Mouse (Mus musculus): ENCODE data around the gene Clec3a. TPM values are rescaled to one million over a fixed set of nuclear protein-coding genes. Genes with fewer than 3 reads are reported as not detected.

Gene Clec3a
- total and polyA plus RNA-seq, 2 experiments from 2014 or later: 0.38 TPM; not detected in 1

- H3K9ac ChIP-seq (replicated peaks; ENCODE audit: low read length, poor library complexity, severe bottlenecking): no peak overlapping the region
These were observed 42.7 kb downstream of the Clec3a start for GRCm38 (mm10) chr8:114460600-114460999.

GRCm38 (mm10) chr8:114462591-114462990 is 44.7 kb downstream of the Clec3a start:
- TF ChIP-seq CTCF (IDR thresholded peaks at IDR 0.05): no peak
- no peak for ATAC-seq (ENCODE audit: low FRiP score)
- 85% methylated on average over 11 of the region's 11 CpGs for WGBS

More at GRCm38 (mm10) chr8:114460600-114460999, 42.7 kb downstream of the Clec3a start:
- H3K27ac ChIP-seq (ENCODE audit: low read depth, low read length): no peak overlapping the region
- H3K4me3 ChIP-seq (ENCODE audit: low read depth, low read length): no peak overlapping the region
- no peak for DNase-seq (ENCODE audit: low spot score)
- peak; percentile 25 for TF ChIP-seq CTCF (IDR thresholded peaks at IDR 0.05)
- H3K36me3 ChIP-seq (ENCODE audit: insufficient read depth, low read length): no peaks in the 10 kb centered on the region
- ATAC-seq (ENCODE audit: low FRiP score): no peak
- H3K4me2 ChIP-seq (ENCODE audit: low read depth, low read length, poor library complexity, severe bottlenecking): no peak overlapping the region
- 60% methylated on average over 5 of the region's 5 CpGs for WGBS
- no peaks in the 10 kb centered on the region for H3K9me3 ChIP-seq (ENCODE audit: low read length)
- no peaks in the 10 kb centered on the region for H3K27me3 ChIP-seq (ENCODE audit: insufficient read depth, low read length)
- H3K4me1 ChIP-seq (ENCODE audit: insufficient read depth, low read length): peaks cover 5% of the 10 kb centered on the region; the same call in 1 of the 2 replicates

GRCm38 (mm10) chr8:114463305-114463704 is 45.4 kb downstream of the Clec3a start:
- no peak overlapping the region for H3K9ac ChIP-seq (replicated peaks; ENCODE audit: low read length, poor library complexity, severe bottlenecking)
- no peaks in the 10 kb centered on the region for H3K27me3 ChIP-seq (ENCODE audit: insufficient read depth, low read length)
- WGBS: 37% methylated on average over 10 of the region's 10 CpGs
- ATAC-seq (ENCODE audit: low FRiP score) (no peak), DNase-seq (ENCODE audit: low spot score) (no peak)
- H3K4me1 ChIP-seq (ENCODE audit: insufficient read depth, low read length): peaks cover 5% of the 10 kb centered on the region; the same call in 1 of the 2 replicates
- H3K9me3 ChIP-seq (ENCODE audit: low read length): no peaks in the 10 kb centered on the region
- TF ChIP-seq CTCF (IDR thresholded peaks at IDR 0.05): no peak
- H3K4me2 ChIP-seq (ENCODE audit: low read depth, low read length, poor library complexity, severe bottlenecking): no peak overlapping the region
- H3K4me3 ChIP-seq (ENCODE audit: low read depth, low read length): no peak overlapping the region
- no peaks in the 10 kb centered on the region for H3K36me3 ChIP-seq (ENCODE audit: insufficient read depth, low read length)
- no peak overlapping the region for H3K27ac ChIP-seq (ENCODE audit: low read depth, low read length)

More at GRCm38 (mm10) chr8:114462591-114462990, 44.7 kb downstream of the Clec3a start:
- Histone ChIP-seq H3K27ac (ENCODE audit: low read depth, low read length) (no peak overlapping the region), H3K4me2 (ENCODE audit: low read depth, low read length, poor library complexity, severe bottlenecking) (no peak overlapping the region), H3K9ac (replicated peaks; ENCODE audit: low read length, poor library complexity, severe bottlenecking) (no peak overlapping the region), H3K36me3 (ENCODE audit: insufficient read depth, low read length) (no peaks in the 10 kb centered on the region), H3K4me3 (ENCODE audit: low read depth, low read length) (no peak overlapping the region), H3K27me3 (ENCODE audit: insufficient read depth, low read length) (no peaks in the 10 kb centered on the region), H3K9me3 (ENCODE audit: low read length) (no peaks in the 10 kb centered on the region), H3K4me1 (ENCODE audit: insufficient read depth, low read length) (peaks cover 5% of the 10 kb centered on the region; the same call in 1 of the 2 replicates)
- no peak for DNase-seq (ENCODE audit: low spot score)

- Histone ChIP-seq H3K27ac (ENCODE audit: low read depth, low read length) (no peak overlapping the region), H3K9me3 (ENCODE audit: low read length) (no peaks in the 10 kb centered on the region), H3K27me3 (ENCODE audit: insufficient read depth, low read length) (no peaks in the 10 kb centered on the region), H3K9ac (replicated peaks; ENCODE audit: low read length, poor library complexity, severe bottlenecking) (no peak overlapping the region), H3K36me3 (ENCODE audit: insufficient read depth, low read length) (no peaks in the 10 kb centered on the region), H3K4me1 (ENCODE audit: insufficient read depth, low read length) (no peaks in the 10 kb centered on the region), H3K4me3 (ENCODE audit: low read depth, low read length) (no peak overlapping the region), H3K4me2 (ENCODE audit: low read depth, low read length, poor library complexity, severe bottlenecking) (no peak overlapping the region)
- no peak for TF ChIP-seq CTCF (IDR thresholded peaks at IDR 0.05)
- ATAC-seq (ENCODE audit: low FRiP score) (no peak), DNase-seq (ENCODE audit: low spot score) (peak; percentile 70)
- 62% methylated on average over 21 of the region's 21 CpGs for WGBS
These were observed 50.8 kb downstream of the Clec3a start for GRCm38 (mm10) chr8:114468526-114469207.

GRCm38 (mm10) chr8:114469208-114469590 is 51.3 kb downstream of the Clec3a start:
- Histone ChIP-seq H3K27me3 (ENCODE audit: insufficient read depth, low read length) (no peaks in the 10 kb centered on the region), H3K27ac (ENCODE audit: low read depth, low read length) (no peak overlapping the region), H3K9ac (replicated peaks; ENCODE audit: low read length, poor library complexity, severe bottlenecking) (no peak overlapping the region), H3K4me2 (ENCODE audit: low read depth, low read length, poor library complexity, severe bottlenecking) (no peak overlapping the region), H3K4me3 (ENCODE audit: low read depth, low read length) (no peak overlapping the region), H3K36me3 (ENCODE audit: insufficient read depth, low read length) (no peaks in the 10 kb centered on the region), H3K9me3 (ENCODE audit: low read length) (no peaks in the 10 kb centered on the region), H3K4me1 (ENCODE audit: insufficient read depth, low read length) (no peaks in the 10 kb centered on the region)
- no peak for ATAC-seq (ENCODE audit: low FRiP score)
- DNase-seq (ENCODE audit: low spot score): no peak
- peak; percentile 38 for TF ChIP-seq CTCF (IDR thresholded peaks at IDR 0.05)
- 91% methylated on average over 10 of the region's 10 CpGs for WGBS

- Histone ChIP-seq H3K9ac (replicated peaks; ENCODE audit: low read length, poor library complexity, severe bottlenecking) (no peak overlapping the region), H3K9me3 (ENCODE audit: low read length) (no peaks in the 10 kb centered on the region), H3K27ac (ENCODE audit: low read depth, low read length) (no peak overlapping the region), H3K36me3 (ENCODE audit: insufficient read depth, low read length) (no peaks in the 10 kb centered on the region), H3K4me1 (ENCODE audit: insufficient read depth, low read length) (no peaks in the 10 kb centered on the region), H3K4me2 (ENCODE audit: low read depth, low read length, poor library complexity, severe bottlenecking) (no peak overlapping the region), H3K4me3 (ENCODE audit: low read depth, low read length) (no peak overlapping the region), H3K27me3 (ENCODE audit: insufficient read depth, low read length) (no peaks in the 10 kb centered on the region)
- DNase-seq (ENCODE audit: low spot score) (no peak), ATAC-seq (ENCODE audit: low FRiP score) (no peak)
- no peak for TF ChIP-seq CTCF (IDR thresholded peaks at IDR 0.05)
- 81% methylated on average over 11 of the region's 11 CpGs for WGBS
These were observed 55.7 kb downstream of the Clec3a start for GRCm38 (mm10) chr8:114473546-114473945.

Other genes starting within 250 kb of the Clec3a start
- gene Vat1l, start 212.5 kb upstream of the Clec3a start, total RNA-seq (2014; rRNA removed): 188 and 196 TPM in 2 replicates
- gene Vat1l, start 212.5 kb upstream of the Clec3a start, polyA plus RNA-seq (2015; fragmentation: Nextera tagmentation; extraction: Ambion mirVana): 60.9 and 61.7 TPM in 2 replicates
- gene Wwox, start 21.6 kb downstream of the Clec3a start, total RNA-seq (2014; rRNA removed): 14.5 and 15.4 TPM in 2 replicates
- gene Wwox, start 21.6 kb downstream of the Clec3a start, polyA plus RNA-seq (2015; fragmentation: Nextera tagmentation; extraction: Ambion mirVana): 16.1 and 17.2 TPM in 2 replicates